Mouse (Mus musculus) liver, adult 2 months (tissue): Measurements from ENCODE around the gene Tigd3. TPM values are rescaled to one million over a fixed set of nuclear protein-coding genes. Genes with fewer than 3 reads are reported as not detected.

Experiments
- DNase-seq: peaks from one replicate; pipeline ENCODE4 v3.0.0-alpha.2; 2011; ENCODE audit warnings: low read depth, low spot score; ENCODE audit errors: extremely low read depth
- H3K27ac ChIP-seq: fragments of 200-500 bp; replicated peaks from 2 replicates; pipeline ENCODE4 v1.5.1; 2012; ENCODE audit warnings: low read depth, mild to moderate bottlenecking, control low read depth, inconsistent platforms, low read length; ENCODE audit not compliant: insufficient read depth
- H3K27me3 ChIP-seq: fragments of 200-500 bp; 2 replicates; pipeline ENCODE4 v1.6.1; 2012; ENCODE audit warnings: mild to moderate bottlenecking, moderate library complexity, low read length, inconsistent platforms; ENCODE audit not compliant: control insufficient read depth, insufficient read depth
- H3K36me3 ChIP-seq: fragments of 200-500 bp; 2 replicates; pipeline ENCODE4 v1.6.1; 2012; ENCODE audit warnings: low read length, inconsistent platforms; ENCODE audit not compliant: control insufficient read depth, insufficient read depth
- H3K4me1 ChIP-seq: fragments of 200-500 bp; 2 replicates; pipeline ENCODE4 v1.6.1; 2011; ENCODE audit warnings: low read length; ENCODE audit not compliant: control insufficient read depth, insufficient read depth
- H3K4me3 ChIP-seq: fragments of 200-500 bp; 2 replicates; pipeline ENCODE4 v1.5.1; 2011; ENCODE audit warnings: low read depth, mild to moderate bottlenecking, control low read depth, low read length, moderate library complexity; ENCODE audit not compliant: insufficient read depth
- H3K79me2 ChIP-seq: fragments of 200-500 bp; 2 replicates; pipeline ENCODE4 v1.6.1; 2012; ENCODE audit warnings: inconsistent platforms, mild to moderate bottlenecking, low read length, moderate library complexity; ENCODE audit not compliant: control insufficient read depth, insufficient read depth
- H3K9ac ChIP-seq: fragments of 200-500 bp; 2 replicates; pipeline ENCODE4 v1.6.1; 2012; ENCODE audit warnings: low read depth, mild to moderate bottlenecking, control low read depth, inconsistent platforms, low read length
- CTCF ChIP-seq: fragments of 200-500 bp; IDR thresholded peaks from 2 replicates; pipeline ENCODE4 v1.5.1; 2011; ENCODE audit warnings: low read depth, low read length, control low read depth
- POLR2A ChIP-seq: fragments of 200-500 bp; IDR thresholded peaks from 2 replicates; pipeline ENCODE4 v1.6.1; 2011; ENCODE audit warnings: low read length, control low read depth; ENCODE audit not compliant: insufficient read depth; ENCODE audit errors: extremely low read depth
- WGBS: fragments of 180-500 bp; shearing (Covaris S2); methylation state at CpG from one replicate; pipeline ENCODE4 v1.1.7; 2018; 5-methylcytosine and 5-hydroxymethylcytosine counted together
- polyA plus RNA-seq: library from polyadenylated mRNA; depleted of rRNA; stranded (reverse); fragments of >200 nt; gene quantifications from 2 replicates; pipeline ENCODE4 v1.2.3, GENCODE M21; 2012
- total RNA-seq: library from RNA; depleted of rRNA; stranded (reverse); fragments of >200 nt; gene quantifications from 2 replicates; pipeline ENCODE4 v1.2.3, GENCODE M21; 2014

The Tigd3 gene
- total and polyA plus RNA-seq, 2 experiments: 0.18 to 0.24 TPM

GRCm38 (mm10) chr19:5938516-5938915, 44.6 kb upstream of the Tigd3 start:
- TF ChIP-seq CTCF (no peak), POLR2A (no peak)
- H3K27ac ChIP-seq: no peak overlapping the region

GRCm38 (mm10) chr19:5937836-5938406, 44.0 kb upstream of the Tigd3 start:
- WGBS: 43% methylated on average over 14 of the region's 14 CpGs
- H3K79me2 ChIP-seq: no peaks in the 10 kb centered on the region
- no peak overlapping the region for H3K4me3 ChIP-seq
- 0 out of 2 replicates have a peak overlapping the region, but pooled peaks have one; percentile 22 for H3K27ac ChIP-seq
- H3K36me3 ChIP-seq: no peaks in the 10 kb centered on the region
- no peak for TF ChIP-seq CTCF
- no peak for TF ChIP-seq POLR2A
- H3K27me3 ChIP-seq: no peaks in the 10 kb centered on the region
- DNase-seq: no peak
- peaks cover 6% of the 10 kb centered on the region; the same call in 1 of the 2 replicates for H3K4me1 ChIP-seq
- H3K9ac ChIP-seq: no peak overlapping the region

More at GRCm38 (mm10) chr19:5938516-5938915, 44.6 kb upstream of the Tigd3 start:
- no peak for DNase-seq
- Histone ChIP-seq H3K36me3 (no peaks in the 10 kb centered on the region), H3K4me1 (peaks cover 6% of the 10 kb centered on the region; the same call in 1 of the 2 replicates), H3K9ac (no peak overlapping the region), H3K4me3 (no peak overlapping the region), H3K79me2 (no peaks in the 10 kb centered on the region), H3K27me3 (no peaks in the 10 kb centered on the region)
- 95% methylated on average over 6 of the region's 6 CpGs for WGBS

GRCm38 (mm10) chr19:5937095-5937835, 43.3 kb upstream of the Tigd3 start:
- Histone ChIP-seq H3K27ac (peak overlapping the region; percentile 11; the same call in 1 of the 2 replicates), H3K4me1 (peaks cover 6% of the 10 kb centered on the region; the same call in 1 of the 2 replicates), H3K79me2 (no peaks in the 10 kb centered on the region), H3K27me3 (no peaks in the 10 kb centered on the region), H3K4me3 (no peak overlapping the region), H3K9ac (no peak overlapping the region), H3K36me3 (no peaks in the 10 kb centered on the region)
- 69% methylated on average over 21 of the region's 21 CpGs for WGBS
- DNase-seq: no peak
- TF ChIP-seq POLR2A (no peak), CTCF (no peak)

GRCm38 (mm10) chr19:5935691-5936090, 41.7 kb upstream of the Tigd3 start:
- Histone ChIP-seq H3K27ac (peak overlapping the region; percentile 37), H3K36me3 (no peaks in the 10 kb centered on the region), H3K4me1 (peaks cover 6% of the 10 kb centered on the region; the same call in 1 of the 2 replicates), H3K79me2 (no peaks in the 10 kb centered on the region), H3K9ac (no peak overlapping the region), H3K4me3 (no peak overlapping the region), H3K27me3 (no peaks in the 10 kb centered on the region)
- DNase-seq: no peak
- WGBS: 71% methylated on average over 5 of the region's 5 CpGs
- TF ChIP-seq POLR2A (no peak), CTCF (no peak)

GRCm38 (mm10) chr19:5935266-5935665, 41.3 kb upstream of the Tigd3 start:
- H3K4me1 ChIP-seq: peaks cover 4% of the 10 kb centered on the region; the same call in 1 of the 2 replicates
- H3K9ac ChIP-seq: no peak overlapping the region
- 50% methylated on average over 3 of the region's 3 CpGs for WGBS
- no peaks in the 10 kb centered on the region for H3K27me3 ChIP-seq
- H3K36me3 ChIP-seq: no peaks in the 10 kb centered on the region
- H3K79me2 ChIP-seq: no peaks in the 10 kb centered on the region
- DNase-seq: no peak
- no peak overlapping the region for H3K4me3 ChIP-seq
- TF ChIP-seq CTCF: no peak
- no peak for TF ChIP-seq POLR2A
- H3K27ac ChIP-seq: peak overlapping the region; percentile 37
